Mouse (Mus musculus) forebrain, embryonic 15.5 days (tissue): ENCODE data around the gene Itpr3. TPM values are rescaled to one million over a fixed set of nuclear protein-coding genes. Genes with fewer than 3 reads are reported as not detected.

ENCODE experiments used
- ATAC-seq: fragments of 200-750 bp; cut with Nextera tagmentation; replicated peaks from 2 replicates; pipeline ENCODE4 v1.8.0; 2017; ENCODE audit warnings: mild to moderate bottlenecking, moderate TSS enrichment, moderate library complexity
- H3K27ac ChIP-seq: fragments of 300-500 bp; sonication (generic); replicated peaks from 2 replicates; pipeline ENCODE4 v1.5.1; 2015; ENCODE audit warnings: mild to moderate bottlenecking, inconsistent platforms
- H3K27me3 ChIP-seq: fragments of 300-500 bp; sonication (generic); 2 replicates; pipeline ENCODE4 v1.6.1; 2015; ENCODE audit warnings: inconsistent platforms
- H3K36me3 ChIP-seq: fragments of 300-500 bp; sonication (generic); 2 replicates; pipeline ENCODE4 v1.6.1; 2015; ENCODE audit warnings: mild to moderate bottlenecking, inconsistent platforms
- H3K4me1 ChIP-seq: fragments of 300-500 bp; sonication (generic); 2 replicates; pipeline ENCODE4 v1.6.1; 2015; ENCODE audit warnings: inconsistent platforms
- H3K4me2 ChIP-seq: fragments of 300-500 bp; sonication (generic); replicated peaks from 2 replicates; pipeline ENCODE4 v1.6.1; 2015; ENCODE audit warnings: mild to moderate bottlenecking, inconsistent platforms
- H3K4me3 ChIP-seq: fragments of 300-500 bp; sonication (generic); 2 replicates; pipeline ENCODE4 v1.5.1; 2015; ENCODE audit warnings: mild to moderate bottlenecking, inconsistent platforms
- H3K9ac ChIP-seq: fragments of 300-500 bp; sonication (generic); replicated peaks from 2 replicates; pipeline ENCODE4 v1.6.1; 2015; ENCODE audit warnings: mild to moderate bottlenecking, inconsistent platforms
- H3K9me3 ChIP-seq: fragments of 300-500 bp; sonication (generic); 2 replicates; pipeline ENCODE4 v1.6.1; 2016; ENCODE audit warnings: inconsistent platforms
- WGBS: fragments of 180-500 bp; shearing (Covaris S2); methylation state at CpG from one replicate; pipeline ENCODE4 v1.1.7; 2015; ENCODE audit warnings: mixed read lengths; 5-methylcytosine and 5-hydroxymethylcytosine counted together
- polyA plus RNA-seq: library from polyadenylated mRNA; unstranded; fragments of >200 nt; fragmentation: Nextera tagmentation; extraction: Ambion mirVana; gene quantifications from 2 replicates; pipeline ENCODE4 v1.2.1, GENCODE M21; 2015

The Itpr3 gene
- polyA plus RNA-seq, 1 experiment from 2014 or later: 0.43 TPM

DNA sequence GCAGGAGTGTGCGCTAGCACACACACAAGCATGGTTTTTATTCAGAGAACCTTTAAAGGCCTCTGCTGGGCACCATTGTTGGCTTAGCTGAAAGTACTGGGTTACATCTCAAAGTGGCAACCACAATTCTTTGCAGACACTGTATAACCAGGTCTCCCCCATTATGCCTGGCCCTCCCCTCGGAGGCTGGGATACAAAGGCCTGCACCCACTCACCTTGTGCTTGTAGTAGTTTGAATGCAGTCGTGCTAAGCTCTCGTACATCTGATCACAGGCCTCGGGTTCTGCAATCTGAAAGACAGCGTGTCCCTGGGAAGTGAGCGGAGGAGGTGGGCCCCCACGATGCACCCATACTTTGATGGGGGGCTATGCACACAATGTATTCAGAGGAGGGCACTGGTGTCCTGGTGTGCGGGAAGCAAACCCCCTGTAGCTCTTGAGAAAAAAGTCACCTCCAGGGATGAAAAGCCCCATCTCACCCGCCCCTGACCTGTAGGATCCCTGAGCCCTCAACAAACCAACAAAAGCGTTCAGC lies 68.6 kb downstream of the Itpr3 start:
- H3K27ac ChIP-seq: no peak overlapping the region
- H3K4me1 ChIP-seq: peaks cover 31% of the 10 kb centered on the region
- no peaks in the 10 kb centered on the region for H3K9me3 ChIP-seq
- ATAC-seq: no peak
- WGBS: 85% methylated on average over 11 of the region's 11 CpGs
- no peak overlapping the region for H3K4me3 ChIP-seq
- H3K4me2 ChIP-seq: no peak overlapping the region
- no peaks in the 10 kb centered on the region for H3K27me3 ChIP-seq
- H3K36me3 ChIP-seq: 0 out of 2 replicates have a peak, but pooled peaks cover 11% of the 10 kb centered on the region
- H3K9ac ChIP-seq: no peak overlapping the region

GRCm38 (mm10) chr17:27126974-27127373 lies 69.9 kb downstream of the Itpr3 start:
- H3K36me3 ChIP-seq: 0 out of 2 replicates have a peak, but pooled peaks cover 11% of the 10 kb centered on the region
- no peak overlapping the region for H3K4me3 ChIP-seq
- H3K9me3 ChIP-seq: no peaks in the 10 kb centered on the region
- no peaks in the 10 kb centered on the region for H3K27me3 ChIP-seq
- H3K9ac ChIP-seq: no peak overlapping the region
- 83% methylated on average over 10 of the region's 10 CpGs for WGBS
- H3K4me2 ChIP-seq: no peak overlapping the region
- H3K4me1 ChIP-seq: peaks cover 22% of the 10 kb centered on the region
- no peak for ATAC-seq
- no peak overlapping the region for H3K27ac ChIP-seq

- no peak overlapping the region for H3K4me2 ChIP-seq
- 0 out of 2 replicates have a peak, but pooled peaks cover 9% of the 10 kb centered on the region for H3K36me3 ChIP-seq
- no peak overlapping the region for H3K4me3 ChIP-seq
- H3K27ac ChIP-seq: no peak overlapping the region
- H3K4me1 ChIP-seq: peaks cover 33% of the 10 kb centered on the region
- H3K27me3 ChIP-seq: no peaks in the 10 kb centered on the region
- ATAC-seq: no peak
- WGBS: 93% methylated on average over 5 of the region's 5 CpGs
- no peaks in the 10 kb centered on the region for H3K9me3 ChIP-seq
- no peak overlapping the region for H3K9ac ChIP-seq
Measured at GRCm38 (mm10) chr17:27128189-27128588, 71.1 kb downstream of the Itpr3 start.

- no peak overlapping the region for H3K27ac ChIP-seq
Measured at GRCm38 (mm10) chr17:27129291-27129690, 72.2 kb downstream of the Itpr3 start.

DNA sequence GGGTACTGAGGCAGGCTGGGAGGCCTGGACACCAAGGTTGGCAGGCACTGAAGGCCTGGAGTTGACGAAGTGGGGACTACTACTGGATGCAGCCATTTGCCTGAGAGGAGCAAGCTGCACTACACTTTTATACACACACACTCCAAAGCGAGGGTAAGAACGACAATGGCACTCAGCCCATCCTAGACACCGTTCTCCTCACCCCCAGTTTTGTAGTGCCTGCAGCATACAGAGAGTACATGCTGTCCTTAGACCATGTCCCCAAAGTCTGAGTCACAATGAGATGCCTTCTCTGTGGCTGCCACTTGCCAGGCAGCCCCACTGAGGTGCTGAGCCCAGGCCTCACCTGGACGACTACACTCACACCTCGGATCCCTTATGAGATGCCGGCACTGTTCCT lies 72.7 kb downstream of the Itpr3 start:
- Histone ChIP-seq H3K27me3 (no peaks in the 10 kb centered on the region), H3K36me3 (no peaks in the 10 kb centered on the region), H3K4me2 (no peak overlapping the region), H3K4me3 (no peak overlapping the region), H3K9ac (no peak overlapping the region), H3K9me3 (no peaks in the 10 kb centered on the region), H3K27ac (no peak overlapping the region), H3K4me1 (peaks cover 40% of the 10 kb centered on the region)
- no peak for ATAC-seq
- WGBS: 76% methylated on average over 7 of the region's 7 CpGs

More at GRCm38 (mm10) chr17:27129291-27129690, 72.2 kb downstream of the Itpr3 start:
- H3K9me3 ChIP-seq: no peaks in the 10 kb centered on the region
- 57% methylated on average over 13 of the region's 13 CpGs for WGBS
- H3K27me3 ChIP-seq: no peaks in the 10 kb centered on the region
- H3K9ac ChIP-seq: no peak overlapping the region
- peaks cover 39% of the 10 kb centered on the region for H3K4me1 ChIP-seq
- H3K4me2 ChIP-seq: no peak overlapping the region
- ATAC-seq: no peak
- no peaks in the 10 kb centered on the region for H3K36me3 ChIP-seq
- no peak overlapping the region for H3K4me3 ChIP-seq

- no peak overlapping the region for H3K9ac ChIP-seq
- WGBS: 55% methylated on average over 9 of the region's 9 CpGs
Measured at GRCm38 (mm10) chr17:27130246-27130645, 73.1 kb downstream of the Itpr3 start.

DNA sequence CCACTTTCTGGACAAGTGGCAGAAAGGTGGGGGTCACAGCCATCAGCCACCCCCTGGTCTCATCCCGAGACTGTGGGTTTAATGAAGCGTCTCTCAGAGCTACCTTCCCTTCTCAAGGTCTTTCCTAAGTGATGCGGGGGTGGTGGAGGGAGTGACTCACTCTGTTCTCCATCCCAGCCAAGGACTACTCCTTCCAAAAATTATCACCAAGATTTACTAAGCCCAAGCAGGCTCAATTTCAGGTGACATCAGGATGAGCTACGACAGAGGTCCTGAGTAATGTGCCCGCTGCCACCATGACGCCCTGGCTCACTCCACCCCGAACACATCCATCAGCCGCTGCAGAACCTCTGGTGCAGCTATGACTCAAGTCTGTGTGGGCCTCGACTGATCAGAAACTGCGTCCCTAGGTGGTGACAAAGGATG lies 74.1 kb downstream of the Itpr3 start:
- no peak overlapping the region for H3K4me3 ChIP-seq
- H3K4me2 ChIP-seq: no peak overlapping the region
- WGBS: 88% methylated on average over 10 of the region's 10 CpGs
- H3K9me3 ChIP-seq: no peaks in the 10 kb centered on the region
- H3K27me3 ChIP-seq: no peaks in the 10 kb centered on the region
- H3K4me1 ChIP-seq: peaks cover 40% of the 10 kb centered on the region
- no peaks in the 10 kb centered on the region for H3K36me3 ChIP-seq
- ATAC-seq: no peak
- H3K9ac ChIP-seq: no peak overlapping the region
- no peak overlapping the region for H3K27ac ChIP-seq

More at GRCm38 (mm10) chr17:27130246-27130645, 73.1 kb downstream of the Itpr3 start:
- H3K36me3 ChIP-seq: no peaks in the 10 kb centered on the region
- no peak overlapping the region for H3K27ac ChIP-seq
- H3K4me3 ChIP-seq: no peak overlapping the region
- H3K4me1 ChIP-seq: peaks cover 40% of the 10 kb centered on the region
- no peaks in the 10 kb centered on the region for H3K9me3 ChIP-seq
- no peak overlapping the region for H3K4me2 ChIP-seq
- ATAC-seq: no peak
- no peaks in the 10 kb centered on the region for H3K27me3 ChIP-seq

DNA sequence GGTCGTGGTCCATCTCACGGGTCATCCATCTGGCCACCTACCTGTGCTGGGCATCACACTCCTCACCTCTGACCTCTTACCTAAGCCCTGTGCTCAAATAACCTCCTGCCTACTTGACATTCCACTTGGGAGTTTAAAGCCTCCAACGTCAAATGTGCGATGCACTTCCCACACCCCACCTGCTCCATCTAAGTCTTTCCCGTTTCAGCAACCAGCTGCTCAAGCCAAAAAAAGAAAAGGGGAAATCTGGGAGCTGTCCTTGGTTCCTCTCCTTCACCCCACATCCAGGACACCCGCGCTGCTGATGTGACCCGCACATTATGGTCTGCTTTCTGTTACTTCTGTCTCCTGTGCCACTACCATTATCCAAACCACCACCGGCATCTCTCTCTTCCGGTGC lies 75.1 kb downstream of the Itpr3 start:
- no peak for ATAC-seq
- H3K27me3 ChIP-seq: no peaks in the 10 kb centered on the region
- H3K9ac ChIP-seq: no peak overlapping the region
- H3K4me2 ChIP-seq: no peak overlapping the region
- peaks cover 40% of the 10 kb centered on the region for H3K4me1 ChIP-seq
- H3K36me3 ChIP-seq: no peaks in the 10 kb centered on the region
- no peaks in the 10 kb centered on the region for H3K9me3 ChIP-seq
- H3K27ac ChIP-seq: no peak overlapping the region
- 94% methylated on average over 10 of the region's 10 CpGs for WGBS
- no peak overlapping the region for H3K4me3 ChIP-seq

DNA sequence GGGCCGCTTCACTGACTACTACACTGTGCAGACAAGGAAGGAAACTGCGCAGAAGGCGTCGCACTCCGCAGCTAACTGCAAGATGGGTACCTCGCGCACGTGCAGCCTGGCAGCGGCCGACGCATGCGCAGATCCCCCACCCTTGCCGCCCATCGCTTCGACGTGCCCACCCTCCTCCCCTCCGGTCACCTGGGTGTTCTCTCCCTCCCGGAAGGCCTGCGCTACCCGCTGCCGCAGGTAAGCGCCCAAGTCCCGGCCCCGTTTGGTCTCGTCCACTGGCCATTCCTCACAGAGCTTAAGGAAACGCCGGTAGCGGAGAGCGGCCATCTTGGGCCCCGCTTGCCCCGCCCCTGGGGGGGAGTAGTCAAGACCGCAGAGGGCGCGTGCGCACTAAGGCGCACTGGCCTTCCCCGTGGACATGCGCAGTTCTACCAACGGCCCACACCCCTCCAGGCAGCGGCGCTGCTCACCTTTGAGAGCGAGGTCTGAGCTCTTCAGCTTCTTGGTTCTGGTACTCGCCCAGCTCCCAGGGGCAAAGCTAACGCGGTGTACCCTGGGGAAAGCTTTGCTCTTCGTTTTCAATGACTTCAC lies 76.5 kb downstream of the Itpr3 start, which contains the start of gene Uqcc2:
TSS of gene Uqcc2 (minus strand) at position 366 of the 591 bp plus-strand sequence.
- H3K9me3 ChIP-seq: no peaks in the 10 kb centered on the region
- peaks cover 42% of the 10 kb centered on the region for H3K4me1 ChIP-seq
- H3K4me3 ChIP-seq: peak within 1 kb of the TSS; percentile 67
- H3K27ac ChIP-seq: peak within 1 kb of the TSS; percentile 83
- no peaks in the 10 kb centered on the region for H3K27me3 ChIP-seq
- peak within 1 kb of the TSS; percentile 45 for H3K4me2 ChIP-seq
- WGBS: under 1% methylated on average over 46 of the region's 46 CpGs
- H3K9ac ChIP-seq: peak within 1 kb of the TSS; percentile 74
- ATAC-seq: peak; percentile 93
- no peaks in the 10 kb centered on the region for H3K36me3 ChIP-seq

- WGBS: 23% methylated on average over 9 of the region's 9 CpGs
- ATAC-seq: peak; percentile 31
- Histone ChIP-seq H3K36me3 (no peaks in the 10 kb centered on the region), H3K4me3 (peak overlapping the region; percentile 67), H3K27me3 (no peaks in the 10 kb centered on the region), H3K4me2 (peak overlapping the region; percentile 45), H3K4me1 (peaks cover 44% of the 10 kb centered on the region), H3K9me3 (no peaks in the 10 kb centered on the region), H3K9ac (peak overlapping the region; percentile 74), H3K27ac (peak overlapping the region; percentile 83)
Measured at GRCm38 (mm10) chr17:27134187-27134586, 77.1 kb downstream of the Itpr3 start.

DNA sequence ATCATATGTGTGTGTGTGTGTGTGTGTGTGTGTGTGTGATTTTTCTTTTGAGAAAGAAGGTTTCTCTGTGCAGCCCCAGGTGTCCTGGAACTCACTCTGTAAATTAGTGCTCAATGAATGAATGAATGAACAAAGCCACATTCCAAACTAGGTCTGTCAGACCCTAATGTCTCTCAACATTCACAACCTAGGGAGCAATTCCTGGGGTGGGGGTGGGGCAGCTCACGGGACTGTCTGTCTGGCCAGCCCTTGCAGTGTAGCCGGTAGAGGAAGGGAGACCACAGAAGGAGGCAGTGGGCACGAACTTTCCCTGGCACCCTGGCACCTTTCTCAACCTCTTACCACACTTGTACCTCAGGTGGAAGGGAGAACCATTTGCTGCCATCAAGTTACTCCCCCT lies 77.6 kb downstream of the Itpr3 start:
- no peak overlapping the region for H3K4me2 ChIP-seq
- H3K9me3 ChIP-seq: no peaks in the 10 kb centered on the region
- H3K27me3 ChIP-seq: no peaks in the 10 kb centered on the region
- H3K4me1 ChIP-seq: peaks cover 46% of the 10 kb centered on the region
- H3K4me3 ChIP-seq: no peak overlapping the region
- ATAC-seq: no peak
- H3K9ac ChIP-seq: no peak overlapping the region
- no peak overlapping the region for H3K27ac ChIP-seq
- no peaks in the 10 kb centered on the region for H3K36me3 ChIP-seq
- 29% methylated on average over 3 of the region's 3 CpGs for WGBS

DNA sequence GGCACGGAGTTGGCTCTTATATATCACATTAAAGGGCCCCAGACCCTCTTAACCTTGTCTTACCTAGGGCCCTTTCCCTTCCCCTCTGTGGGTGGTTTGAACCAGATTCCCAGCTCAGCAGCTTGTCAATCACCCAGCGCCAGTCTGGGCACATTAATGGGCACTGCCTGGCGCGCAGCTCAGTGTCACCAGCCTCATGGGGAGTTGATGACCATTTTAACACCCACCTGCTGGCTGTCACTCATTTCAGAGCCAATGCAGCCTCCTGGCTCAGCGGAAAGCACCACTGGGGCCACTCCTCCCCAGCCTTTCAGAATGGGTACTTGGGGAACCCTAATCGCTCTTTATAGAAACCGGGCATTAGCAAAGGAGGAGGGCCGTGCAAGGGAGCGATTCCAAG lies 81.3 kb downstream of the Itpr3 start:
- no peak overlapping the region for H3K4me3 ChIP-seq
- no peaks in the 10 kb centered on the region for H3K36me3 ChIP-seq
- WGBS: 24% methylated on average over 9 of the region's 9 CpGs
- no peak overlapping the region for H3K4me2 ChIP-seq
- no peaks in the 10 kb centered on the region for H3K27me3 ChIP-seq
- no peak for ATAC-seq
- H3K9me3 ChIP-seq: no peaks in the 10 kb centered on the region
- no peak overlapping the region for H3K9ac ChIP-seq
- peaks cover 27% of the 10 kb centered on the region for H3K4me1 ChIP-seq
- no peak overlapping the region for H3K27ac ChIP-seq

DNA sequence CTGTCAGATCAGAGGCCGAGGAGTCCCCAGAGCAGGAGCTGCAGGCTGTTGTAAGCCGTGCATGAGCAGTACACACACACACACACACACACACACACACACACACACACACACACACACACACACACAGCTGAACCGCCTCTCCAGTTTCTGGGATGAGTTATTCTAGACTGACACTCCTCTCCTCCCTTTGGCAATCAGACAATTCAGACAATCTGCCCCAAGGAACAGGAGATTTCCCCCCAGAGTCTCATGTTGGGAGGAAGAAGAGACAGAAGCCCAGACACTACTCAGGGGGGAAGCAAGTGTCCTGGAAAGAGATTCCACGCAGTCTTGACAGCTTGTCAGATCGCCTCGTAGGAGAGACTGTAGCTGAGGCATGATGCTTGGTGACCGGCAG lies 82.2 kb downstream of the Itpr3 start:
- 23% methylated on average over 7 of the region's 7 CpGs for WGBS
- H3K9ac ChIP-seq: no peak overlapping the region

More for the DNA sequence above, 82.2 kb downstream of the Itpr3 start:
- ATAC-seq: no peak
- no peak overlapping the region for H3K4me2 ChIP-seq
- H3K27ac ChIP-seq: no peak overlapping the region
- no peaks in the 10 kb centered on the region for H3K9me3 ChIP-seq
- no peaks in the 10 kb centered on the region for H3K27me3 ChIP-seq
- no peaks in the 10 kb centered on the region for H3K36me3 ChIP-seq
- no peak overlapping the region for H3K4me3 ChIP-seq
- H3K4me1 ChIP-seq: peaks cover 24% of the 10 kb centered on the region
